Mouse (Mus musculus) lung, embryonic 14.5 days (tissue): ENCODE results near the gene Golgb1. TPM values are rescaled to one million over a fixed set of nuclear protein-coding genes. Genes with fewer than 3 reads are reported as not detected.

ENCODE experiments used
- ATAC-seq: fragments of 200-750 bp; cut with Nextera tagmentation; 2 replicates; pipeline ENCODE4 v1.8.0; 2017; ENCODE audit warnings: mild to moderate bottlenecking, moderate TSS enrichment, moderate library complexity; ENCODE audit not compliant: insufficient read depth
- DNase-seq: peaks from one replicate; pipeline ENCODE4 v3.0.0-alpha.2; 2015
- H3K27ac ChIP-seq: fragments of 300-500 bp; sonication (generic); 2 replicates; pipeline ENCODE4 v1.5.1; 2014; ENCODE audit warnings: low read depth, mild to moderate bottlenecking, moderate library complexity
- H3K27me3 ChIP-seq: fragments of 300-500 bp; sonication (generic); 2 replicates; pipeline ENCODE4 v1.6.1; 2014; ENCODE audit warnings: low read length, control low read depth; ENCODE audit not compliant: insufficient read depth
- H3K36me3 ChIP-seq: fragments of 300-500 bp; sonication (generic); 2 replicates; pipeline ENCODE4 v1.6.1; 2014; ENCODE audit warnings: control low read depth; ENCODE audit not compliant: insufficient read depth
- H3K4me1 ChIP-seq: fragments of 300-500 bp; sonication (generic); 2 replicates; pipeline ENCODE4 v1.6.1; 2014; ENCODE audit warnings: antibody characterized with exemption, control low read depth; ENCODE audit not compliant: insufficient read depth
- H3K4me2 ChIP-seq: fragments of 300-500 bp; sonication (generic); 2 replicates; pipeline ENCODE4 v1.6.1; 2014; ENCODE audit warnings: mild to moderate bottlenecking
- H3K4me3 ChIP-seq: fragments of 300-500 bp; sonication (generic); 2 replicates; pipeline ENCODE4 v1.5.1; 2014; ENCODE audit warnings: low read depth, low read length
- H3K9ac ChIP-seq: fragments of 300-500 bp; sonication (generic); 2 replicates; pipeline ENCODE4 v1.6.1; 2014
- H3K9me3 ChIP-seq: fragments of 300-500 bp; sonication (generic); 2 replicates; pipeline ENCODE4 v1.6.1; 2016; ENCODE audit warnings: low read depth, low read length, control low read depth
- CTCF ChIP-seq: IDR thresholded peaks from 2 replicates; pipeline ENCODE4 v1.5.1; 2016; ENCODE audit warnings: antibody characterized with exemption, low read depth
- WGBS: fragments of 180-500 bp; shearing (Covaris S2); extraction: QIAGEN DNeasy Blood & Tissue Kit; methylation state at CpG from one replicate; pipeline ENCODE4 v1.1.7; 2014; 5-methylcytosine and 5-hydroxymethylcytosine counted together
- polyA plus RNA-seq: library from polyadenylated mRNA; unstranded; fragments of >200 nt; fragmentation: Nextera tagmentation; extraction: Ambion mirVana; gene quantifications from 2 replicates; pipeline ENCODE4 v1.2.1, GENCODE M21; 2014

The Golgb1 gene
- polyA plus RNA-seq, 1 experiment from 2014 or later = 89.9 TPM

- H3K9ac ChIP-seq = no peak overlapping the region
- no peak overlapping the region for H3K4me3 ChIP-seq
- ATAC-seq = no peak
- no peak for TF ChIP-seq CTCF
- DNase-seq = no peak
- no peak overlapping the region for H3K27ac ChIP-seq
- 84% methylated on average over 3 of the region's 3 CpGs for WGBS
- H3K4me2 ChIP-seq = no peak overlapping the region
- no peaks in the 10 kb centered on the region for H3K36me3 ChIP-seq
- H3K9me3 ChIP-seq = no peaks in the 10 kb centered on the region
- H3K27me3 ChIP-seq = no peaks in the 10 kb centered on the region
- no peaks in the 10 kb centered on the region for H3K4me1 ChIP-seq
These were observed 68.7 kb downstream of the Golgb1 start for GRCm38 (mm10) chr16:36943591-36943990.

GRCm38 (mm10) chr16:36944895-36945424 lies 70.0 kb downstream of the Golgb1 start:
- no peaks in the 10 kb centered on the region for H3K36me3 ChIP-seq
- no peak for DNase-seq
- no peaks in the 10 kb centered on the region for H3K27me3 ChIP-seq
- no peak for TF ChIP-seq CTCF
- ATAC-seq = no peak
- no peaks in the 10 kb centered on the region for H3K4me1 ChIP-seq
- H3K4me2 ChIP-seq = no peak overlapping the region
- no peak overlapping the region for H3K27ac ChIP-seq
- no peak overlapping the region for H3K4me3 ChIP-seq
- WGBS = 70% methylated on average over 12 of the region's 12 CpGs
- H3K9me3 ChIP-seq = no peaks in the 10 kb centered on the region
- H3K9ac ChIP-seq = no peak overlapping the region

- H3K4me3 ChIP-seq = no peak overlapping the region
- no peak for DNase-seq
- H3K9me3 ChIP-seq = no peaks in the 10 kb centered on the region
- H3K9ac ChIP-seq = no peak overlapping the region
- no peaks in the 10 kb centered on the region for H3K4me1 ChIP-seq
- no peaks in the 10 kb centered on the region for H3K36me3 ChIP-seq
- WGBS = 76% methylated on average over 8 of the region's 8 CpGs
- no peak overlapping the region for H3K27ac ChIP-seq
- H3K4me2 ChIP-seq = no peak overlapping the region
- H3K27me3 ChIP-seq = no peaks in the 10 kb centered on the region
- ATAC-seq = no peak
- no peak for TF ChIP-seq CTCF
These were observed 71.7 kb downstream of the Golgb1 start for GRCm38 (mm10) chr16:36946459-36947159.

GRCm38 (mm10) chr16:36947646-36948197 lies 72.8 kb downstream of the Golgb1 start:
- ATAC-seq (no peak), DNase-seq (no peak)

GRCm38 (mm10) chr16:36949614-36950336 lies 74.8 kb downstream of the Golgb1 start:
- H3K9ac ChIP-seq = no peak overlapping the region
- no peak overlapping the region for H3K27ac ChIP-seq
- DNase-seq = no peak
- ATAC-seq = no peak
- H3K9me3 ChIP-seq = no peaks in the 10 kb centered on the region
- no peaks in the 10 kb centered on the region for H3K4me1 ChIP-seq
- H3K36me3 ChIP-seq = no peaks in the 10 kb centered on the region
- WGBS = 61% methylated on average over 8 of the region's 8 CpGs
- H3K27me3 ChIP-seq = no peaks in the 10 kb centered on the region
- TF ChIP-seq CTCF = no peak
- no peak overlapping the region for H3K4me3 ChIP-seq
- no peak overlapping the region for H3K4me2 ChIP-seq

More at GRCm38 (mm10) chr16:36947646-36948197, 72.8 kb downstream of the Golgb1 start:
- Histone ChIP-seq H3K27me3 (no peaks in the 10 kb centered on the region), H3K9ac (no peak overlapping the region), H3K4me1 (no peaks in the 10 kb centered on the region), H3K4me2 (no peak overlapping the region), H3K9me3 (no peaks in the 10 kb centered on the region), H3K27ac (no peak overlapping the region), H3K4me3 (no peak overlapping the region), H3K36me3 (no peaks in the 10 kb centered on the region)
- 50% methylated on average over 4 of the region's 4 CpGs for WGBS
- TF ChIP-seq CTCF = no peak

- Histone ChIP-seq H3K4me1 (no peaks in the 10 kb centered on the region), H3K36me3 (no peaks in the 10 kb centered on the region), H3K27me3 (no peaks in the 10 kb centered on the region), H3K4me2 (no peak overlapping the region), H3K9me3 (no peaks in the 10 kb centered on the region), H3K4me3 (no peak overlapping the region), H3K9ac (no peak overlapping the region), H3K27ac (no peak overlapping the region)
- ATAC-seq (no peak), DNase-seq (no peak)
- TF ChIP-seq CTCF = no peak
- 67% methylated on average over 4 of the region's 4 CpGs for WGBS
These were observed 76.1 kb downstream of the Golgb1 start for GRCm38 (mm10) chr16:36951029-36951428.

- 72% methylated on average over 11 of the region's 11 CpGs for WGBS
- Histone ChIP-seq H3K27me3 (no peaks in the 10 kb centered on the region), H3K9ac (no peak overlapping the region), H3K4me1 (no peaks in the 10 kb centered on the region), H3K27ac (no peak overlapping the region), H3K36me3 (no peaks in the 10 kb centered on the region), H3K4me2 (no peak overlapping the region), H3K4me3 (no peak overlapping the region), H3K9me3 (no peaks in the 10 kb centered on the region)
- ATAC-seq (no peak), DNase-seq (no peak)
- no peak for TF ChIP-seq CTCF
These were observed 80.2 kb downstream of the Golgb1 start for GRCm38 (mm10) chr16:36955106-36955505.
